Mouse (Mus musculus) left cerebral cortex, postnatal 4 days (tissue): Measurements from ENCODE around the gene Gp1ba. TPM values are rescaled to one million over a fixed set of nuclear protein-coding genes. Genes with fewer than 3 reads are reported as not detected.

Source experiments
- DNase-seq: peaks from one replicate; pipeline ENCODE4 v3.0.0-alpha.2; 2022
- intact Hi-C: fragments of 180-260 bp; cut with DNase I; formaldehyde crosslinking; loops from one replicate; pipeline ENCODE4 v1.15.1; 2025
- total RNA-seq, 2 experiments: library from RNA; stranded (reverse); gene quantifications; 2 replicates each; pipeline ENCODE4 v1.2.3; 2021

Gp1ba gene
- under 1 TPM in 1 of 2 experiments, not detected in 1; 0.18 TPM for total RNA-seq

DNA sequence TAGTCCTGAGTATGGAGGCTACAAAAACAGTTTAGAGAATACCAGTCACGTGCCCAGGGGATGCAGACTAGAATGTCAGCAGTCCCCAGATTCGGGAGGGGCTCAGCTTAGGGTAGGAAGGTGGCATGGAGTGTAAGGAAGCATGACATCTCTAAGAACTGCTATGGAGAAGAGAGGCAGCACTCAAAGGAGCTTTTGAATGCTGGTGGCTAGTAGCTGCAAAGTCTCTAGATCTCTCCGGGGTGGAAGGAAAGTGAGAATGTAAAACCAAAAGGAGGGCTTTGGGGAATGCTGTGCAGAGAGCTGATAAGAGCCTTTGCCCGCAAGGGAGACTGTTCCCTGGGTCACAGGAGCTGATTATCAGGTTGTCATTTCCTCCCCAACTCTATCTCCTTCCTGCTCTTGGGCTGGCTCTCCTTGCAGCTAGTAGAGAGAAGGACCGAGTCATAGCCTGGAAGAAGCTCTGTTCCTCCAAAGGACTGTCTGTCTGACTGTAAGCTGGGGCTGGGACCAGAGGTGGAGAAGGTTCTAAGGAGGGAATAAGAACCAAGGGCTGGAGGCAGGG is at the start of gene Gp1ba:
Gene Gp1ba (plus strand): TSS at position 409 of the 565 bp plus-strand sequence.
- no peak for DNase-seq
- intact Hi-C loops = no loop called here

DNA sequence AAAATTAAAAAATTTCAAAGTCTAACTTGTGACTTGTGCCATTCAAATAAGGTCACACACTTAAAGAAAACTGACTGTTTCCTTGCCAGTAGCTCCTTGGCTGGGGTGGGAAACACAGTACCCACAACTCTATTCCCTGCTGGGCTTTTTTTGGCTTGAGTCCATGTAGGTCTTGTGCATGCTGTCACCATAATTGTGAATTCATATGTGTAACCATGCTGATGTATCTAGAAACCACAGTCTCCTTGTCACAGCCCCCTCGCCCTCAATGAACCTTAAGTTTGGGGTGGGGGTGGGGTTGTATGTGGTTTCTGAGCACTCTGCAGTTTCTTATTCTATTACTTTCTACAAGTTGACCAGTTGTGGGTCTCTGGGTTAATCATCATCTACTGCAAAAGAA is 47.2 kb upstream of the Gp1ba start:
- intact Hi-C loops = no loop called here
- peak; percentile 50 for DNase-seq

DNA sequence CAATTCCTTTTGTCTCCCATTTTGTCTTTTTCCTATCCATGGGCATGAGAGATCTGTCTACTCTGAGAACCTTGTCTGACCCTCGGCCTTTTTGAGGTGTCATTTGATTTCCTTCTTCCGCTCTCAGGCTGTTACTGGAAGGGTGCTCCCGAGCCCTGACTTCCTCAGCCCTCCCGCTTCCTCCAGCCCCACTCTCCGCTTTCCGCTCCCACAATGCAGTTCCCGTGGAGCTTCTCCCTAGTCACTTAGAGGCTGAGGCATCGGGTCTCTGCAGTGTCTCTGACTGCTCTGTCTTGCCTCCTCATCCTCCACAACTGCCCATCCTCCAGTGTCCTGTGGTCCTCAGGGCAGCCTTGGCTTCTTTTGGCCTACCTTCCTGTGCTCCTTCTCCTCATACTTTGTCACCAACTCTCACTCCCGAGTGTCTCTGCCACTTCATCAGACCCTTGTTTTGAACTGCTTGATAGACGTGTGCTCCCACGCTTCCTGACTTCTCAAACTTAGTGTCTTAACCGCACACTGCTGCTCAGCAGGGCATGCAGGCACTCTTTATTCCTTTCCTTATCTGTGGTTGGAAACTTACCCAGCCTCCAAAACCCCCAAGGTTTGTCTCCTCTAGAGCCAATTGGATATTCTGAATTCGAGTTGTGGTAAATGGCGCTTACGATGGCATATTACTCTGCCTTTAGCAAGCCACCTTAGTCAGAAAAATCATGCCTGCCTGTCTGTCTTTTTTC is 44.5 kb upstream of the Gp1ba start:
- no peak for DNase-seq
- intact Hi-C loops = no loop called here

DNA sequence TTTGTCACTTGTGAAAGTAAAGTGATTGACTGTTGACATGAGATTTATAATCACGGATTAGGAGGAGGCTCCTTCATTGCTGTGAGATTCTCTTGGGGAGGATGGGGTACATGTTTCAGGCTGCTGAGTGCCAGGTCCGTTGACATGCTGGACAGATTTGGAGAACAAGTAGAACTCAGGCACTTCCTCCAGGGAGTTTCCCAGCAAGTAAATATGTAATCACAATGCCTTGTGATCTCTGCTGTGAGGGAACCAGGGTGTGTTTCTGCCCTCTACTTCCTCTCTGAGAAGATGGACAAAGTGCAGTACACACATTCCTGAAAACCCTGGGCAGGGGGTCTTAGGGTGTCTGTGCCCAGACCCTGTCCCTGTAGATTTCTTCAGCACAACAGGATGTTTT is 43.3 kb upstream of the Gp1ba start:
- no peak for DNase-seq
- intact Hi-C loops = no loop called here

DNA sequence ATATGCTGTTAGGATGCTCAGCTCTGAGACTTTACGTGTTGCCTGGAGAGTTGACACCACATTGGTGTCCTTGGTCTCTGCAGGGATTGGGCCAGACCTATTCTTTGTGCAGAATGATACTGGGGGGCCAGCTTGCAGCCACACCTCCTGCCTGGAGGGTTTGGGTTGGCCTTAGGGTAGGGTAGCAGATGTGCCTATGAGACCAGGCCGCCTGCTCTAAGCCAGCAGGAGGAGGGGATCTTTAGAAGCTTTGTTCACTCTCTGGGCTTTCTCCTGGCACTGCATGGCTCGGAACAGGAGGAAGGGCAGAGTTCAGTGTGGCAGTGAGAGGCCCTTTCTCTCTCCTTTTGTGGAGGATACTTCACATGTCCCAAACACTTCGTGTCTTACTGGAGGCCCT is 42.8 kb upstream of the Gp1ba start:
- intact Hi-C loops = no loop called here

DNA sequence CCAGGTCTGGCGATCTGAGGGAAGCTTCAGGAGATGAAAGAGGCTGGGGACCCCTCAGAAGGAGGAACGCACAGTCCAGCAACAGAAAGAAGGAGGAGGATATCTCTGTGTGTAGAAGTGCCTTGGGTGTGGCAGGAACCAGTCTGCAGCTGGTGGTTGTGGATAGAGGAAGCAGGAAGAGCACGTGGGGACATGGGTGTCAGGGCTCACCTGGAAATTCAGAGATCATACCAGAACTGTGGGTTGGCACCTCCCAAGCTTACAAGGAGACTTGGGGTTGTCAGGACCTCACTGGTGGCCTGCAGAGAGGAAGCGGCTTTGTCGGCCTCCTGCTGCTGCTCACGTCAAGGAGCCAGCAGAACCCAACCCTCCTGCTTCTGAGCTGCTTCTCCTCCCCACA is 41.6 kb upstream of the Gp1ba start:
- intact Hi-C loops = no loop called here
- no peak for DNase-seq

More for the DNA sequence above, 42.8 kb upstream of the Gp1ba start:
- no peak for DNase-seq

DNA sequence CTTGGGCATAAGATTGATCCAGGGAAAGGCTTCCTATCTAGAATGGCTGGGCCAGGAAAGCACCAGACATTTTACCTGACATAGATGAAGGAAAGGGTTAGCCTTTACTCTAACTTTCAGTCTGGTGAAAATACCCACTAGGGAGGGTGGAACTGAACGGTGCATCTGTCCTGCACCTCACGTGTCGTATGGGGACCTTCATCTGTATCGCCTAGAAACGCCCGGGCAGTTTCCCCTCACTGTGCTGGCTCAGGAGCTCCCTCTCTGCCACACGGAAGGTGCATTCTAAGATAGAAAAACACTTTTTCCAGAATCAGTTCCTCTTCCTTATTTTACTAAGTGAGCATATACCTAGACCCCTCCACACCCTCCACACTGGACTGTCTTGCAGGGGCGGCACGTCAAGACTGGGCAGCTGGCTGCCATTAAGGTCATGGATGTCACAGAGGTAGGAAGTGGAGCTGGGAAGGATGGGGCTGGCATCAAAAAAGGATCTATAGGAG is 40.4 kb upstream of the Gp1ba start:
- intact Hi-C loops = no loop called here
- DNase-seq = no peak

DNA sequence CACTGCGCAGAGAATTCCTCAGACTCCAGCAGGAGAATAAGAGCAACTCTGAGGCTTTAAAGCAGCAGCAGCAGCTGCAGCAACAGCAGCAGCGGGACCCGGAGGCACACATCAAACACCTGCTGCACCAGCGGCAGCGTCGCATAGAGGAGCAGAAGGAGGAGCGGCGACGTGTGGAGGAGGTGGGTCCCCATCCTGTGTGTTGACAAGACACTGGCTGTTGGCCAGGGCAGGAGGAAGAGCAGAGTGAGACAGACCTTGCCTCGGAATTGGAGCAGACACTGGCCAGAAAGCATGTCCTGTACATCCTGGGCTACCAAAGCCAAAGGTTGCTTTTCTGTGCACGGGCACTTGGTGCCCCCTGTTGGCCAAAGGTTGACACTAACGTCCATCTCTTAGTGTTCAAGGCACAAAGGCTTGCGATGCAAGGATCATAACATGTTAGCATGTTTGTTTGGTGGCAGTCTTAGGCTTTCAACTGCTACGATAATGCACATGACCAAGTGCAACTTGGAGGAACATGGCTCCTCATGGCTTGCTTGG is 33.8 kb upstream of the Gp1ba start:
- peak; percentile 79 for DNase-seq
- intact Hi-C loops = loop anchor here (10.0 kb wide), 1 partner anchor 160 kb away; no protein-coding TSS in a partner anchor

DNA sequence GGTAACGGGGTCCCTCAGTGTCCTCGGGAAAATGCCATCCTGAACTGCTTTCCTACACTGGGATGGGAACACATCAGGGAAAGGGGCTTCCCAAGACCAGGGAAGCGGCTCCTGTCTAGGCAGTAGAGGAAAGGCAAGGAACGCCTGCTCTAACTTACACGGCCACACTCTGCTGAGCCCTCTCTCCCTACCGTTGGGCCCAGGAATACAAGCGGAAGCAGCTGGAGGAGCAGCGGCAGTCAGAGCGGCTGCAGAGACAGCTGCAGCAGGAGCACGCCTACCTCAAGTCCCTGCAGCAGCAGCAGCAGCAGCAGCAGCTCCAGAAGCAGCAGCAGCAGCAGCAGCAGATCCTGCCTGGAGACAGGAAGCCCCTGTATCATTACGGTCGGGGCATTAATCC is 32.2 kb upstream of the Gp1ba start:
- DNase-seq = no peak
- intact Hi-C loops = loop anchor here (10.0 kb wide), 1 partner anchor 162 kb away; no protein-coding TSS in a partner anchor

DNA sequence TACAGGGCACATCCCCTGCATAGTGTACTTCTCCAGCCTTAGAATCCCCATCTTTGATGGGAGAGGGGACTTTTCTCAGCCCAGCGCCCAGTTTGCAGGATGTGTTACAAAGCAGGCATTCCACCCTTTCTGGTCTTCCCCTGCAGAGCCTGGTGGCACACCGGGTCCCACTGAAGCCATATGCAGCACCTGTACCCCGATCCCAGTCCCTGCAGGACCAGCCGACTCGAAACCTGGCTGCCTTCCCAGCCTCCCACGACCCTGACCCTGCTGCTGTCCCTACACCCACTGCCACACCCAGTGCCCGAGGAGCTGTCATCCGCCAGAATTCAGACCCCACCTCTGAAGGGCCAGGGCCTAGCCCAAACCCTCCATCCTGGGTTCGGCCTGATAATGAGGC is 31.3 kb upstream of the Gp1ba start:
- DNase-seq = no peak
- intact Hi-C loops = loop anchor here (10.0 kb wide), 1 partner anchor 163 kb away; no protein-coding TSS in a partner anchor

DNA sequence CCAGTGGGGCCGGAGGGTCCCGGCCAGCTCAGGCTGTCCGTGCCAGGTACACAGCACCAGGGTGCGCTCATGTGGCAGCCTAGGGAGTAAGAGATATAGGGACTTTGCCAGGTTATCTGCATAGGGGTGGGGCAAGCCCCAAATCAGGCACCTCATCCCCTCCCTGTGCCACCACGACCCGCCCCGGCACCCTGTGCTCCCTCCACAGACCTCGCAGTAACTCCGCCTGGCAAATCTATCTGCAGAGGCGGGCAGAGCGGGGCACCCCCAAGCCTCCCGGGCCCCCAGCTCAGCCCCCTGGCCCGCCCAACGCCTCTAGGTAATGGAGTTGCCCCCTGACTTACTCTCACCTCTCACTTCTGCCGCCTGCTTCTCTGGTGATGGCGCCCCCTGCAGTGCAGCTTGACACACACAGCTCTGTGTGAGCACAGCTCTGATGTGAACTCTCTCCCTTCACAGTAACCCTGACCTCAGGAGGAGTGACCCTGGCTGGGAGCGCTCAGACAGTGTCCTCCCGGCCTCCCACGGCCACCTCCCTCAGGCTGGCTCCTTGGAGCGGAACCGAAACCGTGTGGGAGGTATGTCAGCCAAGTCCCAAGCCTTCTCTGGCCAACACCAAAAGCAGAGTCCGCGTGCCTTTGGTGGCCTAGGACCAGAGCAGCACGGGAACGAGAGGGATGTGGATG is 30.4 kb upstream of the Gp1ba start:
- peak; percentile 29 for DNase-seq
- intact Hi-C loops = loop anchor here (10.0 kb wide), 1 partner anchor 164 kb away; no protein-coding TSS in a partner anchor

DNA sequence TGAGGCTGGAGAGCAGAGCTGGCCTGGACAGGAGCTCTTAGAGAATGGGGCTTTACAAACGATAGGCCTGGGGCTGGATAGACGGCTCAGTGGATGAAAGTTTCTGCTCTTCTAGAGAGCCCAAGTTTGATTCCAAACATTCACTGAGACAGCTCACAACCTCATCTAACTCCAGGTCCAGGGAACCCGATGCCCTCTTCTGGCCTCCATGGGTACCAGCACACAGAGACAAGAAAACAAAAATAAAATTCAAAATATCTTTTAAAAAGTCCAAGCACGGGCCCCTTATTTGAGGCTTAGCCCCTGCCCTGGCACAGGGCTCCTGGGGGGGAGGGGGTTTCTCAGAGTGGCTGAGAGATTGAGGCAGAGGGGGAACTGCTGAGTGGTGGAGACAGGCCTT is 28.2 kb upstream of the Gp1ba start:
- intact Hi-C loops = loop anchor here (10.0 kb wide), 1 partner anchor 144 kb away; no protein-coding TSS in a partner anchor

DNA sequence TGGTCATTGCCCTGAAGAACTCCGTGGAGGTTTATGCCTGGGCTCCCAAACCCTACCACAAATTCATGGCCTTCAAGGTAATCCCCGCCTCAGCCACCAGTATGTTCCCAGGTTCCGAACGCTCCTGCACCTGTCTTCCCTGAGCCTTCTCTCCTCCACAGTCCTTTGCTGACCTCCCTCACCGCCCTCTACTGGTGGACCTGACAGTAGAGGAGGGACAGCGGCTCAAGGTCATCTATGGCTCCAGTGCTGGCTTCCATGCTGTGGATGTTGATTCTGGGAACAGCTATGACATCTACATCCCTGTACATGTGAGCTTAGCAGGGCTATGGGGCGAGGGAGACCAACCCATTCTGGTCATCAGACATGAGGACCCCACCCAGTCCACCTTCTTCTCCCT is 26.4 kb upstream of the Gp1ba start:
- intact Hi-C loops = loop anchor here (10.0 kb wide), 1 partner anchor 142 kb away; no protein-coding TSS in a partner anchor
- no peak for DNase-seq

More for the DNA sequence above, 28.2 kb upstream of the Gp1ba start:
- no peak for DNase-seq

DNA sequence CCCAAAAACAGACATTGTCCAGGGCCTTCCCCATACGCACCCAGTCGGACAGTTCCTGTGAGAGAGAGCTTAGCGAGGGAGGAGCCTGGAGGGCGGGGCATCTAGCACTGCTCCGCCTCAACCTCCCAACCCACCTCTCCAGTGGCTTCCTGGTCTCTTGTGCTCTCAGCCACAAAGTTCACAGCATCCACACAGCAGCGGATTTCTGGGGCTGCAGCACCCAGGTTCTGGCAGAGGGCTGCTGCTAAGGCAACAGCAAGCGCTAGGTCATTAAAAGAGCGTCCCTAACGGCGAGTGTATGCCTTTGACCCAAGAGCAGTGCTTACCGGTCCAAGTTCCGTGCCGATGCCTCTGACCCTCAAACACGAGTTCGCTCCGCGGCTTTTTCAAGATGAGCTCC is 23.8 kb upstream of the Gp1ba start:
- no peak for DNase-seq
- intact Hi-C loops = loop anchor here (10.0 kb wide), 1 partner anchor 140 kb away; no protein-coding TSS in a partner anchor

DNA sequence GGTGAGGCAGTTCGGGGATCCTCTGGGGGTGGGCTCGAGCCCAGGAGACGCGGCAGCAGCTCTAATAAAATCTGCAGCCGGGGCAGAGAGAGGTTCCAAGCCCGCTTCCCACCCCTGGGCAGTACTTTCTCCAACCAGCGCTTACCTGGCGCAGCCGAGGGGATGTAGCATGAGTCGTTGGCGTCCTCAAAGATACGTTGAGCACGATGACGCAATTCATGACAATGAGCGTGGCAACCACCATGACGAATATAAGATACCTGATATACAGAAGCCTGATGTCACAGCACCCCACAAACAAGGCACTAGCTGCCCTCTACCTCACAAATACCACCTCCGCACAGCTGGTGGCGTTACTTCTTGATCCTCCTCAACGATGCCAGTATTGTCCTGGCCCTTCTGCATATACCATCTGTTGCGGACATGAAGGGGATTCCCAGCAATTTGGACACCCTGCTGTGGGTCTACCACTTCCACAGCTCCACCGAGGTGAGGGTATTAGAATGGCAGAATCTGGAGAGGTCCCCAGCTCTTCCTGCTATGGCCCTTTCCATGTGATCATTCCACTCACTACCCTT is 23.3 kb upstream of the Gp1ba start, which contains the start of gene 4930544D05Rik:
Gene 4930544D05Rik (plus strand): TSS at position 333 of the 578 bp plus-strand sequence.
- intact Hi-C loops = loop anchor here (10.0 kb wide), 1 partner anchor 139 kb away; no protein-coding TSS in a partner anchor
- DNase-seq = peak; percentile 31

DNA sequence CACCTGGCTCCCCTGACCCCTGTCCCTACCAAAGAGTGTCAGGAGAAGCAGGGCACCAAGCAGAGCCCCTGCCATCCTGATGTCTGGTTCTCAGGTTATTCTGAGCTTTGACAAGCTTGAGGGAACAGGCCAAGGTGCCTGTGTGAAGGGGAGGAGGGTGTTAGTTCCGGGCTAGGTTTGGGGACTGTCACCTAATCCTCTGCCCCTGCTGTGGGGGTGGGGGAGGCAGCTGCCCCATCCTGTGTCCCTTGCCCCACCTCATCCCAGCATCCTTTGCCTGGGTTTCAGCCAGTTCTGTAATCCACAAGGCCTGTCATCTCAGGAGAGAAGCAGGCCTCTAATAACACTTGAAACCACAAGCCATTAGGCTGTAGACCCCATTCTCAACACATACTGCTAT is 19.8 kb upstream of the Gp1ba start, which contains the start of gene Chrne:
Gene Chrne (minus strand): TSS at position 116 of the 400 bp plus-strand sequence.
- DNase-seq = no peak
- intact Hi-C loops = loop anchor here (10.0 kb wide), 1 partner anchor 136 kb away; no protein-coding TSS in a partner anchor

DNA sequence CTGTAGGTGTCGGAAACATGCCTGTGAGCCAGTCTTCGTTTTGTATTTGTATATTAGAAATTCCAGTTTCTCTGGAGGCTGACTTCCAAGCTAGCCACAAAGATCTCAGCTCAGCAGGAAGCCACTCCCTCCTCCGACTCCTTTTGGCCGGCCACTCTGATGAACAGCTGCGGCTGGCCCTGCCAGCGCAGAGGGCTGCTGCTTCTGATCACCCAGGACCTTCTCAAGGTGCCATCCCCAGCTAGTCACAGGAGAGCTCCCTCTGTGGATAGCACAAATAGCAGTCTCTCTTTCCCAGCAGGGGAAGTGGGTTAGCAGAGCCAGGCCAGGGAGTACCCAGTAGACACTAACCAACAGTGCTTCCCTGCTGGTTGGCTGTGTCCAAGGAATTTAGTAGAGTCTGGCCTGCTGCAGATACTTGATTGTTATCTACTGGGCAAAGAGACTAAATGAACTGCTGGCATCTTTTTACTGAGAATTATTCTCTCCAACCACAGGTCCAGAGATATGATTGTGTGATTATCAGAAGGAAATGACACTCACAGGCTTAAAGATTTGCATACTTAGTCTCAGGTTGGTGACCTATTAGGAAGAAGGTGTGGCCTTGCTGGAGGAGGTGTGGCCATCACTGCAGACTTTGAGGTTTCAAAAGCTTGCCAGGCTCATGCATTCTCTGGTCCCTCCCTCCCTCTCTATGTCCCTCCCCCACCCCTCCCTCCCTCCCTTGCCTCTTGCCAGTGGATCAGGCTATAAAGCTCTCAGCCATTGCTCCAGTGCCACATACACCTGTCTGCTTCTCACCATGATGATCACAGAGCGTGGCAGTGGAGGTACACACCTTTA is 16.7 kb upstream of the Gp1ba start:
- intact Hi-C loops = no loop called here
- no peak for DNase-seq

DNA sequence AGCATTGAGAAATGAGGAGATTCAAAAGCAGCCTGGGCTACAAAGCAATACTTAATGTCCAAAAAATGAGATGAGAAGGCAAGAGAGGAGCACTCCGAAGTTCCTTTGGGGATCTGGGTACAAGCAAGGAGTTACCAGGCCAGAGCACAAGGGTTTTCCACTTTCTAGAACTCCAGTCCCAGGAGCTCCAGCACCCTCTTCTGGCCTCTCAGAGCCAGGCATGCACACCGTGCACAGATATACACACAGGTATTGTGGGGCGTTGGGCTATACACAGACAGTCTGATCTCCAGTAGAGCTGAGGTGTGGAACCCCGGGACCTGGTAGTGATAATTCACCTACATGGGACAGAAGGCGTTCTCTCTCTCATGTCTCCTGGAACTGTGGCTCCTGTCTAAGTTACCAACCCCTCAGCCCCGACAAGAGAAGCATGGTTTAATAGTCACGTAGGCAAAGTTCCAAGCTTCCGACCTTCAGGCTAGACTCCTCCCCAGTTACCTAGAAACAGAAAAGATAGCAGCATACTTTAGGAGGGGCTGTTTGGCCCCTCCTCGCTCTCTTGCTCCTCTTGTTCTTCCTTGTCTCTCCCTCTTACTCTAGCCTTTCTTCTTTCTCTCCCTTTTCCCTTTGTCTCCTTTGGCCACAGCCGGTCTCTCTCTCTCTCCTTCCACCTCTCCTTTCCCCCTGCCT is 15.7 kb upstream of the Gp1ba start:
- DNase-seq = no peak
- intact Hi-C loops = no loop called here

DNA sequence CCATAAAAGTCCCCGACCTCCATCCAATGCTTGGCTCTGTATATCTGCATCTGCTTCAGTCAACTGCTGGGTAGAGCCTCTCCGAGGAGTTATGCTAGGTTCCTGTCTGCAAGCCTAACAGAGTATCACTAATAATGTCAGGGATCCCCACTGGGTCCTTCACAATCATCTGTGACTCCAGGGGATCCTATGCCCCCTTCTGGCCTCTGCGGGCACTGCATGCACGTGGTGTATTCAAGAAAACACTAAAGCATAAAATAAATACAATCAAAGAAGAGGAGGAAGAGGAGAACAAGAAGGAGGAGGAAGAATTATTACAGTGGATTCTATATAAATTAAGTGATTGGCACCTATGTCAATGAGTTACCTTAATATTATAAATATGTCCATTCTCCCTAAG is 13.4 kb upstream of the Gp1ba start:
- intact Hi-C loops = no loop called here
- peak; percentile 58 for DNase-seq
